Mouse (Mus musculus) limb, embryonic 14.5 days (tissue): Measurements from ENCODE around the gene Vsig10. TPM values are rescaled to one million over a fixed set of nuclear protein-coding genes. Genes with fewer than 3 reads are reported as not detected.

Source experiments
- ATAC-seq: fragments of 200-750 bp; cut with Nextera tagmentation; 2 replicates; pipeline ENCODE4 v1.8.0; 2017; ENCODE audit warnings: low read depth, moderate number of reproducible peaks, moderate TSS enrichment; ENCODE audit not compliant: low FRiP score
- DNase-seq: peaks from one replicate; pipeline ENCODE4 v3.0.0-alpha.2; 2015; ENCODE audit warnings: low spot score
- H3K27ac ChIP-seq: fragments of 300-500 bp; sonication (generic); replicated peaks from 2 replicates; pipeline ENCODE4 v1.5.1; 2014; ENCODE audit warnings: low read depth, mild to moderate bottlenecking, low read length, moderate library complexity, mixed read lengths
- H3K27me3 ChIP-seq: fragments of 300-500 bp; sonication (generic); 2 replicates; pipeline ENCODE4 v1.6.1; 2014; ENCODE audit warnings: low read length, mixed read lengths; ENCODE audit not compliant: control insufficient read depth, insufficient read depth
- H3K36me3 ChIP-seq: fragments of 300-500 bp; sonication (generic); 2 replicates; pipeline ENCODE4 v1.6.1; 2014; ENCODE audit warnings: mild to moderate bottlenecking, low read length, moderate library complexity, mixed read lengths; ENCODE audit not compliant: control insufficient read depth, insufficient read depth
- H3K4me1 ChIP-seq: fragments of 300-500 bp; sonication (generic); 2 replicates; pipeline ENCODE4 v1.6.1; 2014; ENCODE audit warnings: antibody characterized with exemption, low read length, mixed read lengths; ENCODE audit not compliant: control insufficient read depth, insufficient read depth
- H3K4me2 ChIP-seq: fragments of 300-500 bp; sonication (generic); replicated peaks from 2 replicates; pipeline ENCODE4 v1.6.1; 2014; ENCODE audit warnings: low read depth, mild to moderate bottlenecking, low read length, moderate library complexity; ENCODE audit not compliant: severe bottlenecking
- H3K4me3 ChIP-seq: fragments of 300-500 bp; sonication (generic); replicated peaks from 2 replicates; pipeline ENCODE4 v1.5.1; 2014; ENCODE audit warnings: low read length
- H3K9ac ChIP-seq: fragments of 300-500 bp; sonication (generic); 2 replicates; pipeline ENCODE4 v1.6.1; 2014; ENCODE audit warnings: mild to moderate bottlenecking, low read depth, low read length, moderate library complexity; ENCODE audit not compliant: severe bottlenecking
- H3K9me3 ChIP-seq: fragments of 300-500 bp; sonication (generic); 2 replicates; pipeline ENCODE4 v1.6.1; 2016; ENCODE audit warnings: low read length; ENCODE audit not compliant: control insufficient read depth
- POLR2A ChIP-seq: fragments of 200-500 bp; IDR thresholded peaks from 2 replicates; pipeline ENCODE4 v1.8.0; 2012; ENCODE audit warnings: inconsistent platforms, mild to moderate bottlenecking, moderate library complexity, borderline replicate concordance; ENCODE audit not compliant: insufficient read depth, insufficient read length; ENCODE audit errors: extremely low read depth
- WGBS: fragments of 180-500 bp; shearing (Covaris S2); extraction: QIAGEN DNeasy Blood & Tissue Kit; methylation state at CpG from one replicate; pipeline ENCODE4 v1.1.7; 2014; 5-methylcytosine and 5-hydroxymethylcytosine counted together
- polyA plus RNA-seq, 2 experiments: library from polyadenylated mRNA; depleted of rRNA in 1 of 2; stranded (reverse) in 1 of 2; unstranded in 1 of 2; fragments of >200 nt; fragmentation: Nextera tagmentation in 1 of 2; extraction: Ambion mirVana in 1 of 2; gene quantifications; 2 replicates each; pipeline versions ENCODE4 v1.2.1 to v1.2.3; 2012 to 2014

Vsig10 gene
- polyA plus RNA-seq, 2 experiments, result 4.5 to 10.3 TPM

DNA sequence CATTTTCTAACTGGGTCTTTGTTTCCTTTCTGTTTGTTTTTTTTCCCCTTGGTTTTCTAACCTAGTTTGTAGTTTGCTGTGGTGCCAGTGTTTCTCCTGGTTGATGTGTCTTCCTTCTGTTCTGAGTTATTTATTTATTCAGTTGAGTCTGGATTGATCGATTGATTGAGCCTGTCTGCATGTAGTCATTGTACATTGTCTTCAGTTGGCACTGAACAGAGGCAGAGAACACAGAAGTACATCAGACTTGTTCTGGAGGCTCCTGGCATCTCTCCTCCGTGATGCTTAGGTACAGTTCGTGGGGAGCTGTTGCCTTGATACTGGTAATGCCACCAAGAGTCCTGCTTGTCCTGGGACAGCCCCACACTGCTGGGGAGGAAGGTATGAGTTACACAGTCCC is 45.9 kb downstream of the Vsig10 start:
- Histone ChIP-seq H3K4me3 (no peak overlapping the region), H3K4me2 (no peak overlapping the region), H3K9me3 (no peaks in the 10 kb centered on the region), H3K36me3 (peaks cover 50% of the 10 kb centered on the region), H3K9ac (no peak overlapping the region), H3K4me1 (peaks cover 8% of the 10 kb centered on the region), H3K27ac (no peak overlapping the region), H3K27me3 (no peaks in the 10 kb centered on the region)
- ATAC-seq, result no peak
- 85% methylated on average over 3 of the region's 3 CpGs for WGBS
- no peak for TF ChIP-seq POLR2A
- DNase-seq, result no peak

DNA sequence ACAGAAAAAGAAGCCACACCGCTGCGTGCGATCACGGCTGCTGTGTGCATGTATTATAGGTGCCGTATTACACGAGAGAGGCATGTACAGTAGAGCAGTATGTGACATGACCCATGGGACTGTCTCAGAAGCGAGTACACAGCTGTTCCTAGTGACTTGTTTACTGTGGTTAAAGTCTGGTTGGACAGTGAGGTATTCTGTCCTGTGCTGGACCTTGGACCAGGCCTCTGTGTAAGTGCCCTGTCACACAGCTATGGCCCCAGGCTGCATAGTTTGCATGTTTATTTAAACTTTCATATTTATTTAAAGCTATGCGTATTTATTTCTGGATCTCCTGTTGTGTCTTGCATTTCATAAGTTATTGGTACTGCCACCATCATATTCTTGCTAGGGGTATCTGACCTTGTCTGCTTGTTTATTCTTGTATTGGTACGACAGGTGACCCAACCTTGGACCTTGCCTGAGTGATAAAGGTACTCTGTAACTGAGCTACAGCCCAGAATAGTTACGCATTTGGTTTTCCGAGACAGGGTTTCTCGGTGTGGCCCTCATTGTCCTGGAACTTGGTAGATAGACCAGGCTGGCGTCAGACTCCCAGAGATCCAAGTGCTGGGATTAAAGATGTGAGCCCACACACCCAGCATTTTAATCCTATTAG is 47.1 kb downstream of the Vsig10 start:
- ATAC-seq (no peak), DNase-seq (no peak)
- Histone ChIP-seq H3K4me1 (0 out of 2 replicates have a peak, but pooled peaks cover under 1% of the 10 kb centered on the region), H3K4me2 (no peak overlapping the region), H3K4me3 (no peak overlapping the region), H3K9ac (no peak overlapping the region), H3K9me3 (no peaks in the 10 kb centered on the region), H3K27ac (no peak overlapping the region), H3K36me3 (peaks cover 62% of the 10 kb centered on the region), H3K27me3 (no peaks in the 10 kb centered on the region)
- no peak for TF ChIP-seq POLR2A
- 94% methylated on average over 13 of the region's 13 CpGs for whole genome bisulfite sequencing

DNA sequence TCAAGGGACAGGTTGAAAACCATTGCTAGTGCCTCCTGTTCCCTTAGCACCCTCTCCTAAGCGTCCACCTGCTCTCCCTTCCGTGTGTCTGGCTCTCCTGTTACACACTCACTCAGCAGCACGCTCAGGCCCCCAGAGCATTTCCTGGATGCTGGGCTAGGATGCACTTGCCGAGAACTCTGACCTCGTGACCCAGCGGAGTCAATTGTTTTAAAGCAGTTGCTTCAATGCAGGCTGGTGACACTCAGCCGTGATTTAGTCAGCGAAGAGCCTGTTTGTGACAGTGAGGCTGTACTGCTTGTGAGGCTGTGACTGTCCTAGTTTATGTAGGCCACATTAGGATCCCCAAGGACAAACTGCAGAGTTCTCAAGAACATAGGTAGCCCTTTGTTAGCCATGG is 48.3 kb downstream of the Vsig10 start:
- no peak for TF ChIP-seq POLR2A
- WGBS, result 39% methylated on average over 8 of the region's 8 CpGs
- no peak for DNase-seq
- ATAC-seq, result no peak
- Histone ChIP-seq H3K27ac (no peak overlapping the region), H3K4me1 (no peaks in the 10 kb centered on the region), H3K4me3 (no peak overlapping the region), H3K9ac (no peak overlapping the region), H3K9me3 (no peaks in the 10 kb centered on the region), H3K4me2 (no peak overlapping the region), H3K27me3 (no peaks in the 10 kb centered on the region), H3K36me3 (peaks cover 74% of the 10 kb centered on the region)

DNA sequence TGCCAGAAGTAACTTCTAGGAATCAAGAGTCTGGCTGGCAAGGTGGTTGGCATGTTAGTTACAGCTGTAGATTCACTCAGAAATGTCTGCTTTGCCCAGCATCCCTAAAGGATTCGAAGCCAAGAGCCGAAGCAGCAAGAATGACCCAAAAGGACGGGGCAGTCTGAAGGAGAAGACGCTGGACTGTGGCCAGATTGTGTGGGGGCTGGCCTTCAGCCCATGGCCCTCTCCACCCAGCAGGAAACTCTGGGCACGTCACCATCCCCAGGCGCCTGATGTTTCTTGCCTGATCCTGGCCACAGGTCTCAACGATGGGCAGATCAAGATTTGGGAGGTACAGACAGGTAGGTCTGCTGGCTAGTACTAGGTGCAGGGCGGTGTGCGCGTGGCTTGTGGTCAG is 51.7 kb downstream of the Vsig10 start:
- ATAC-seq (no peak), DNase-seq (no peak)
- TF ChIP-seq POLR2A, result no peak
- no peak overlapping the region for H3K4me2 ChIP-seq
- no peaks in the 10 kb centered on the region for H3K4me1 ChIP-seq
- 87% methylated on average over 10 of the region's 10 CpGs for WGBS
- H3K4me3 ChIP-seq, result no peak overlapping the region
- H3K9ac ChIP-seq, result no peak overlapping the region
- H3K27me3 ChIP-seq, result no peaks in the 10 kb centered on the region
- no peak overlapping the region for H3K27ac ChIP-seq
- H3K36me3 ChIP-seq, result peaks cover 73% of the 10 kb centered on the region
- H3K9me3 ChIP-seq, result no peaks in the 10 kb centered on the region

DNA sequence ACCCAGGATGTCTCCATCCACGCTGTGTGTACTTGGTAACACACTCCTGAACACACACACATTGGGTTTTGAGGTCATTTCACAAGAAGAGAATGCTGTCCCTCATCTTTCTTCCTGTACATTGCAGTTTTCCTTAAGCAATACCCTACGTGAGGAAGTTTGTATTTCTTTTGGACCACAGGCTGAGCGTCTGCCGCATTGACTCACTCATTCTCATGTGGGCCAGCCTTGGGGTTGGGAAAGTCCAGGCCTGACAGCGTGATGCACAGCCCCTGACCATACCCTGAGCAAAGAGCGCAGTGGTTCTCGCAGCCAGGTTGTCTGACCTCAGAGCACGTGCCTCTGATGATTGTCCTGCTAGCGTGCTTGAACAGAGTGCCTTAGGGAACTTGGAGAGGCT is 54.5 kb downstream of the Vsig10 start:
- H3K9ac ChIP-seq, result no peak overlapping the region
- H3K4me2 ChIP-seq, result no peak overlapping the region
- H3K4me1 ChIP-seq, result no peaks in the 10 kb centered on the region
- H3K27ac ChIP-seq, result no peak overlapping the region
- TF ChIP-seq POLR2A, result no peak
- 79% methylated on average over 9 of the region's 9 CpGs for WGBS
- DNase-seq (no peak), ATAC-seq (no peak)
- H3K36me3 ChIP-seq, result peaks cover 81% of the 10 kb centered on the region
- H3K27me3 ChIP-seq, result no peaks in the 10 kb centered on the region
- H3K4me3 ChIP-seq, result no peak overlapping the region
- H3K9me3 ChIP-seq, result no peaks in the 10 kb centered on the region

DNA sequence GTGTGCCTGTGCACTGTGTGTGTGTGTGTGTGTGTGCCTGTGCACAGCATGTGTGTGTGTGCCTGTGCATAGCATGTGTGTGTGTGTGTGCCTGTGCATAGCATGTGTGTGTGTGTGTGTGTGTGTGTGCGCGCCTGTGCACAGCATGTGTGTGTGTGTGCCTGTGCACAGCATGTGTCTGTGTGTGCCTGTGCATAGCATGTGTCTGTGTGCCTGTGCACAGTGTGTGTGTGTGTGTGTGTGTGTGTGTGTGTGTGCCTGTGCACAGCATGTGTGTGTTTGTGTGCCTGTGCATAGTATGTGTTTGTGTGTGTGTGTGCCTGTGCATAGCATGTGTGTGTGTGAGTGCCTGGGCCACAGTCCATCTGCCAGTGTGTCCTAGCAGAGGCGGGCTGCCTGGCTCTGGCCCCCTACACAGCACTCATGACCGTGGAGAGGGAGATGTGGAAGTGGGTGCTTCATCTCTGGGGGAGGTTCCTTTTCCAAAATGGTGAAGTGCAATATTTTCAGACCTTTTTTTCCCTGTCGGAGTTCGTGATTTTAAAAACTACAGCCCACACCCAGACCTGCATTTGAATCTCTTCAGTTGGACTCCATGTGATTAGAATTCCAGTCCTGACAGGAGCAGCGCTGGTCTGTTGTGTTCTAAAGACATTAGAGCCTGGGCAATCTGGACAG is 55.6 kb downstream of the Vsig10 start:
- Histone ChIP-seq H3K9ac (no peak overlapping the region), H3K27me3 (no peaks in the 10 kb centered on the region), H3K36me3 (peaks cover 79% of the 10 kb centered on the region), H3K4me2 (no peak overlapping the region), H3K9me3 (no peaks in the 10 kb centered on the region), H3K27ac (no peak overlapping the region), H3K4me1 (no peaks in the 10 kb centered on the region), H3K4me3 (no peak overlapping the region)
- WGBS, result 89% methylated on average over 7 of the region's 7 CpGs
- no peak for ATAC-seq
- DNase-seq, result no peak
- no peak for TF ChIP-seq POLR2A
